Comparison of ENCODE assay signal across 10 mouse cellular contexts in genomic region chr2:73502863-73503429, GRCm38 (mm10). TPM values are rescaled to one million over a fixed set of nuclear protein-coding genes. Genes with fewer than 3 reads are reported as not detected.
DNase-seq lines count a peak whose midpoint lies in the region; ATAC-seq and TF ChIP-seq lines count a peak whose summit lies in the region.
"Had no signal": no experiment of that assay in that cellular context is flagged by ENCODE, and none has a peak within 500 bp of the region (broad histone marks: within the 10 kb centered on the region; RNA-seq: fewer than 3 reads in every experiment).

No protein-coding gene starts in this region.

- no peak overlapping the region for H3K9ac ChIP-seq in heart, postnatal 0 days (replicated peaks; ENCODE audit: low read depth, low read length)
- H3K9ac ChIP-seq: midbrain, embryonic 13.5 days had no signal

- H3K36me3 ChIP-seq in heart, postnatal 0 days (replicated peaks; ENCODE audit: control insufficient read depth, insufficient read depth, low read length), result no peaks in the 10 kb centered on the region
- H3K36me3 ChIP-seq: midbrain, embryonic 13.5 days had no signal

- WGBS in heart, postnatal 0 days, result 72% methylated on average over 10 of the region's 10 CpGs

- H3K27me3 ChIP-seq in heart, postnatal 0 days (ENCODE audit: control insufficient read depth, insufficient read depth, low read length), result no peaks in the 10 kb centered on the region
- H3K27me3 ChIP-seq: midbrain, embryonic 13.5 days; Patski had no signal

- H3K4me1 ChIP-seq in heart, postnatal 0 days (ENCODE audit: control insufficient read depth, insufficient read depth), result no peaks in the 10 kb centered on the region; the same call in 1 of the 2 replicates
- H3K4me1 ChIP-seq: midbrain, embryonic 13.5 days had no signal

- H3K4me3 ChIP-seq in heart, postnatal 0 days (ENCODE audit: low read depth, low read length), result no peak overlapping the region
- H3K4me3 ChIP-seq: midbrain, embryonic 13.5 days had no signal

- peak; percentile 74 for DNase-seq in kidney, postnatal 10 days
- DNase-seq in kidney, postnatal 36 days, result no peak
- peak; percentile 34 for DNase-seq in c-Kit-positive CD71-positive TER-119-positive erythroid progenitor cells, embryonic 14.5 days (ENCODE audit: low spot score)
- DNase-seq in heart, postnatal 0 days (ENCODE audit: low spot score), result no peak
- peak; percentile 46 for DNase-seq in lung, postnatal 10 days
- no peak for DNase-seq in frontal cortex, adult 2 months (ENCODE audit: extremely low spot score in 1 of 2, low spot score in 1 of 2)
- DNase-seq in retina, embryonic 14.5 days (ENCODE audit: low spot score), result no peak
- no peak for DNase-seq in ovary, adult 18-20 months (ENCODE audit: low spot score)

- no peak for TF ChIP-seq EP300 in heart, postnatal 0 days (IDR thresholded peaks at IDR 0.05; ENCODE audit: low read depth)

- ATAC-seq in heart, postnatal 0 days (ENCODE audit: insufficient read depth, low read depth), result peak; percentile 69
- ATAC-seq: midbrain, embryonic 13.5 days; Patski had no signal

- H3K9me3 ChIP-seq in heart, postnatal 0 days (replicated peaks; ENCODE audit: control insufficient read depth, low read length), result no peaks in the 10 kb centered on the region
- H3K9me3 ChIP-seq: midbrain, embryonic 13.5 days had no signal

- H3K4me2 ChIP-seq in heart, postnatal 0 days (ENCODE audit: low read depth, low read length), result no peak overlapping the region
- H3K4me2 ChIP-seq: midbrain, embryonic 13.5 days had no signal

- H3K27ac ChIP-seq in heart, postnatal 0 days (ENCODE audit: low read depth), result no peak overlapping the region
- H3K27ac ChIP-seq: midbrain, embryonic 13.5 days had no signal

- no peak for TF ChIP-seq CTCF in heart, postnatal 0 days (IDR thresholded peaks at IDR 0.05; ENCODE audit: low read depth)

RNA-seq across cellular contexts. Expression of gene Wipf1, which starts 26.6 kb away (rescaled TPM):
- total RNA-seq in heart, postnatal 0 days (2014; rRNA removed; ENCODE audit: low replicate concordance), result 1.7 and 20.3 TPM in 2 replicates
- polyA plus RNA-seq in heart, postnatal 0 days (2015; fragmentation: Nextera tagmentation; extraction: Ambion mirVana), result 2.9 and 3.1 TPM in 2 replicates
- polyA plus RNA-seq in frontal cortex, adult 2 months (2012; rRNA removed), result 5.1 and 5.3 TPM in 2 replicates

Comparison
In these comparisons a context has a peak if more than half of its experiments do, and no peak if none do; other contexts are left out.
1. DNase-seq: peak in kidney, postnatal 10 days (single experiment), c-Kit-positive CD71-positive TER-119-positive erythroid progenitor cells, embryonic 14.5 days (single experiment) and lung, postnatal 10 days (single experiment); none in kidney, postnatal 36 days (0 of 2), heart, postnatal 0 days (single experiment), frontal cortex, adult 2 months (0 of 2), retina, embryonic 14.5 days (single experiment) and ovary, adult 18-20 months (single experiment).